Mouse (Mus musculus): Measurements from ENCODE around the gene Cdk12.
A peak's percentile ranks its signal among the peaks of the same experiment; 100 is the strongest.

Cdk12 gene

DNA sequence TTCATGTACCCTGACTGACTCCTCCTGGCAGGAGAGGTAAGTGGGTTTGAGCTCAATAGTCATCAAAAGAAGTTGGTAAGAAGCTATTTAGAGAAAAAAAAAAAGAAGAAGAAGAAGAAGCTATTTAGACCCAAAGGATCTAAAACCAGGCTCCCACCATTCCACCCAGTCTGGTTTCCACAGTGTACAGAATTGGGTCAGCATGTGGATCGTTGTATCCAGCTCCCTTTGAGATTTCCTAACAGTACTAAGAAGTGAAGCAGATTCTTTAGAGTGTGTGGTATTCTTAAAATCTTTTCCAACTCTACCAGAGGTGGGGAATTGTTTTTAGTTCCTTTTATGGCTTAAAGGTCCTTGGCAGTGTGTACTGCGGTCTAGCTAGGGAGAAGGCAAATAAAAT, 50.9 kb downstream of the Cdk12 start:
- DNase-seq (ENCODE audit: extremely low spot score, low spot score), result no peak

GRCm38 (mm10) chr11:98260706-98261479, 58.0 kb downstream of the Cdk12 start:
- no peak for DNase-seq (ENCODE audit: extremely low spot score, low spot score)

DNA sequence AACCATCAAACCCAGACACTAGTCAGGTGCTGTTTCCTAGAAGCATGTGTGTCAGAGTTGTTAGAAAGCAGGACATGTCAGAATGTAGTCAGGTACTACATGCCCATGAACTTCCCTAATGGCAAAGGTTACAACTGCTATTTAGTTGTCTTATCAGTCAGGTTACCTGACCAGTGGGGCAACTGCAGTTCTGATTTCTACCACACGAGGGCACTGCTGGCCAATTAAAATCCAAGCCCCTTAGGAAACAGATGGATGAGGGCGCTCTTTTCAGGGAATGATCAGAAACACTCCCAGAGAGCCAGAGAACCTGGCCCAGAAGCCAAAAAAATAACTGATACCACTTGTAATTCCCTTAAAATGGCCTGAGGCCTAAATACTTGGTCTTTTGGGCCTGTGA, 62.2 kb downstream of the Cdk12 start:
- peak; percentile 88 for DNase-seq (ENCODE audit: extremely low spot score, low spot score)

DNA sequence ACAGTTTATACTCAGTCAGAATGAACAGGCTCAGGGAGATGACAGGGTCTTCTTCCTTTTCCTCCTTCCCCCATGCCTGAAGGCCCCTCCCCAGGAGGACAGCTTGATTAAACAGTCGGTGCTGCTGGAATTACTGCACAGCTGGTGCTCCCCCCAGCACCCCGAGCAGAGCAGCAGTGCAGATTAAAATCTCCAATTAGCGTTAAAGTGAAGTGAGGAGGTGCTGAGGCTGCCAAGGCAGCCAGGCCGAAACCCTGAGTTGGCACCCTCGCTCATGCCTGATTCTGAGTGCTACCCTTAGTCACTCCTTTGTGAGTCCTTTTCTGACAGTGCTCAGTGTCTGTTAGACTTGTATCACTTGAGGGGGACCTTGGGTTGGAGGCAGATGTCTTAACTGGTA, 63.0 kb downstream of the Cdk12 start:
- DNase-seq (ENCODE audit: extremely low spot score, low spot score), result no peak

DNA sequence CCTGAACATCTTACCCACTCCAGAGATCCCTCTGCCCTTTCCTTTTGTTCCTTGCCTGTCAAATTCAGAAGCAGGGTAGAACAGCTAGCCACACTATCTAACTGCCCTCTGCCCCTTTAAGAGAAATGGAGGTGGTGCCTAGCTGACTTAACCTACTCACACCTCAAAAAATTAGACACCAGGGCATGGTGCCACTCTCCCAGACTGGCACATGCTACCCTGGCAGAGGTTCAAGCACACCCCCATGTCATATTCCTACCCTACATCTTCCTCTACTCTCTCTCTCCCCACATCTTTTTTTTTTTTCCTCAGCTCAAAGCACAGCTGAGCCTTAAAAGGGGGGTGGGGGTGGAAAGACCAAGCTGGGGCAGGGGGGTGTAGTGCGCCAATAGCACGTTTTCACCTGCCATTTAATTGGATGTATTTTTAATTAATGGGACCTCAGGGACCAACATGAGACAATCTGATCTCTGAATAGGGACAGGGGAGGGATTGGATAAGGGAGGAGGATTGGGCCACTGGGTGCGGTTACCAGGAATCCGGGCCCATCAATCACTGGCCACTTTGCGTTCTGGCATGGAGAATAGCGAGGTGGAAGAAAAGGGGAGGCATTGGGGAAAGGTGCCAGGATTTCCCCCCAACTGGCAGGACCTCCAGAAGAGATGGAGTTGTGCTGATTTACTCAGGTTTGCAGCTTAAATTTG, 64.0 kb downstream of the Cdk12 start:
- no peak for DNase-seq (ENCODE audit: extremely low spot score, low spot score)

DNA sequence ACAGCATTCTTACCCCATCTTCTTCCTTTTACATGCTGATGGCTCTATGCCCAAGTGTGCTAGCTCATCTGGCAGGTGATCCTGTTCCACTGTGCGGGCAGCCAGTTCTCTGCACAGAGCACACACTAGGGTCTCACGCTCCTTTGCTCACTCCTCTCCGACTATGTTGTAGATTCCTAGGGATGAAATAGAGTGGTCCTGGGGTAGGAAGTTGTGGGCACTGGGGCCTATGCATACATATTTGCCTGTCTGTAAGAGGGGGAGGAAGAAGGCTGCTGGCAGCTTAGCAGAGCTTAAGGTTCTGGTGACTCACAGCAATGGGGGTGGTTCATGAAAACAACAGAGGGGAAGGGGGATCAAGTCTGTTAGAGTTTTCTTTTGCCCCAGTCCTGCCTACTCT, 67.2 kb downstream of the Cdk12 start:
- no peak for DNase-seq (ENCODE audit: extremely low spot score, low spot score)

GRCm38 (mm10) chr11:98270466-98270865, 67.6 kb downstream of the Cdk12 start:
- DNase-seq (ENCODE audit: extremely low spot score, low spot score), result no peak

DNA sequence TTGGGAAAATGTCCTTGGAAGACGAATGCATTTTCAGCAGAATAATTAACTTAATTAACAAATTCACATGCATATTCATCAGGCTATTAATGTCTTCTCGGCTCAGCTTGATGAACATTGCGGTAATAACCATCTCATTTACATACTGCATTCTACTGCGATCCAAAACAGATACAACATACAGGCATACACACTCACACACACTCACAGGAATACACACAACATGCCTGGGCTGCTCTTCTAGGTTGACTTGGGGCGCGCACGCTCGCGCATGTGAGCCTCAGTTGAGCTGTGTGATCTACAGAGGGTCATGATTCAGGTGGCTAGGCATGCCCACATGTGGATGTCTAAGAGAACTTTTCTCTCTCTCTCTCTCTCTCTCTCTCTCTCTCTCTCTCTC, 80.9 kb downstream of the Cdk12 start:
- no peak for DNase-seq (ENCODE audit: extremely low spot score, low spot score)

DNA sequence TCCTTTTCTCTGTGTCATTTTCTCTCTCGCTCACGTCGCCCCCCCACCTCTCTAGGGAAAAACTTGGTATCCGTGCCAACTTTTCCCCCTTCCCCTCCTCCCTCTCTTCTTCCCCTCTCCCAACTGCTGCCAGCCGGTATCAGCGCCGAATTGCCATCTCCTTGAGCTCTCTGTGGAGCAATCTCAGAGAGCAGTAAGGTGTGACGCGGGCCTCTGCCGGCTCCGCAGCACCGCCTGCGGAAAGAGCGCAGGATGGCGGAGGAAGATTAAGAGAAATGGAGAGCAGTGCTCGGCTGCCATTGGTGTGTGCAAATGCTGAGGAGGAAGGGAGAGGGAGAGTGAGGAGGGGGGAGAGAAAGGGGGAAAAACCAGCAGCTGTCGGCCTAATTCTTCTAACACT, 81.4 kb downstream of the Cdk12 start:
- DNase-seq (ENCODE audit: extremely low spot score, low spot score), result no peak

DNA sequence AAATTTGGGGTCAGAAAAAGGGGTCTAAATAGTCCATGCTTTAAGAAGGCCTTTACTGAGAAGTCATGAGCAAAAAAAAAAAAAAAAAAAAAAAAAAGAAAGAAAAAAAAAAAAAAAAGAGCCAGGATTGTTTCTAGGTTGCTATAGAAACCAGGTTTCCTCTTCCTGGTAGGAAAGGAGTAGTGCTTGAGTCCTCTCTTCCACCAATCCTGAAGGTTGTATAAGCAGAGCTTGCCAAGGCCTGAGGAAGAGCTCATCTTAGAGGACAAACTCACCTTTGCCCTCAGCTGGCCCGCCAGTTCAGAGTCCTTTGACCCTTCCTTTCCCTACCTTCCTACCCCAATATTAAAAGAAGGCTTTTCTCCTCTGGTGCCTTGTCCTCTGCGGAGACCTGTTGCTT, 82.5 kb downstream of the Cdk12 start:
- DNase-seq (ENCODE audit: extremely low spot score, low spot score), result no peak

GRCm38 (mm10) chr11:98287531-98287930, 84.7 kb downstream of the Cdk12 start:
- no peak for DNase-seq (ENCODE audit: extremely low spot score, low spot score)

GRCm38 (mm10) chr11:98287961-98288360, 85.1 kb downstream of the Cdk12 start:
- no peak for DNase-seq (ENCODE audit: extremely low spot score, low spot score)

GRCm38 (mm10) chr11:98289873-98290272, 87.0 kb downstream of the Cdk12 start:
- no peak for DNase-seq (ENCODE audit: extremely low spot score, low spot score)

- DNase-seq (ENCODE audit: extremely low spot score, low spot score), result no peak
Measured at GRCm38 (mm10) chr11:98290906-98291305, 88.0 kb downstream of the Cdk12 start.

DNA sequence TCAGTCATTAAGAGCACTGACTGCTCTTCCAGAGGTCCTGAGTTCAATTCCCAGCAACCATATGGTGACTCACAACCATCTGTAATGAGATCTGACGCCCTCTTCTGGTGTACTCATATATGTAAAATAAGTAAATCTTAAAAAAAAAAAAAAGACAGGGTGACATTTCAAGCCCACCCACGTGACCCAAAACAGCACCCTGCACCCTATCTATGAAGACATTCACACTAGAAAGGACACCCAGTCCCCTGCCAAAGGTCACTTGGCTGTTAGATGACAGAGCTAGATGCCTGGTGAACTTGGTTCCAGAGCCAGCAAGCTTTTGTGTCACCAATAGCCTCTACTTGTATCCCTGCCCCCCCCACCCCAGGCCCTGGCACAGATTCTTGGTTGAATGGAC, 90.2 kb downstream of the Cdk12 start:
- DNase-seq (ENCODE audit: extremely low spot score, low spot score), result no peak

DNA sequence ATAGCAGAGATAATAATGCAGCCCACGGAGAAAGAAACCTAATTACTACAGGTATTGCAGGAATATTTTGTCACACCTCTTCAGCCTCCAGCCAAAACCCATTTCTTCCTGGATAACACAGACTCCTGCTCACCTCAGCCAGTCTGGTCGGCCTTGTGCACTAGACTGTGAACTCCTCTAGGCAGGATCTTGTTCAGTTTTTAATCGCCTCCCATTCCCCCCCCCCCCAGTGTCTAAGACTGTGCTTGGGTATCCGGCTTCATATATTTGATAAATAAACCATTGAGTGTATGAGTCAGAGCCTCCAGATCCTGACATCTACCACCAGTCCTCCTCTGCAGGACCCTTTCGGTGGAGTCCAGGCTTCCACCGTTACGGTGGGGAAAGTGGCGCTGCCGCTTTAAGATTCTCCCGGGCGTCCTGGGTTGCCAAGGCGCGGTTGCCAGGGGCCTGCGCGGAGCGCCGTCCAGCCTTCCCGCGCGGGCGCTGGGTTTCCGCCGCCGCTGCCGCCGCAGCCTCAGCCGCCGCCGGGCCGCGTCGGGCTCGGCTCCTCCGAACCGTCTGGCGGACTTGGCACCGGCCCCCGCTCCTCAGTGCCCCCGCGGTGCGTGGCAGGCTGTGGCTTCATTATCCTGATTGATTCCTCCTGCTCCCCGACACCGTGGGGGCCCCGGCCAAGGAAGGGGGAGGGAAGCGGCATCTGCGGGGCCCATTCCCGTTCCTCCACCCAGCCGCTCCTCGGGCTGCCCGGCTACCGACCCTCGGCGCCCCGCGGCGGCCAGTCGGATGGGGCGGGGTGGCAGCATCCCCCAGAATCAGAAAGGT, 91.5 kb downstream of the Cdk12 start:
- peak; percentile 82 for DNase-seq (ENCODE audit: extremely low spot score, low spot score)

DNA sequence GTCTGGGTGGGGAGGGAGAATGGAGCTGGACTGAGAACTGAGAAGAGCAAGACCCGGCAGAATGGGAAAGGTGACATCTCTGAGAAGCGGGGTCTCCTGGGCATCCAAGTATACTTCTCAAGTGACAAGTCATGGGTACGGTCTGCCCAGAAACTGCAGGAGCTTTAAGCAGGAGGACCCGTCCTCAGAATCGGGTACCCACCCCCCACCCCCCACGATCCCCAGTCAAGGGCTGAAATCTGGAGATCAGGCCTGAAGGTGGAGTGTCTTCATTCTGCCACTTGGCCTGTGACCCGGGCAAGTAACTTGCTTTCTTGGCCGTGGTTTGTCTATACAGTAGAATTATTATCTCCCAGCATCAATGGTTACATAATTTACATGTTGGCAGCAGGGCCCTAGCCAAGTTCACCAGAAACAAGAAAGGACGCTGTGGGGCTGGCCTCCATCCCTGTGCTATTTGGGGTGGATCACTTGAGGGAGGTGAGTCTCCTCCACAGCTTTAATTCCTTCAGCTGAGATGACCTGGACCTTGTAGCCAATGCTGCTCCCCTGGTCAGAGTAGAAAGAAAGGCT, 92.2 kb downstream of the Cdk12 start:
- no peak for DNase-seq (ENCODE audit: extremely low spot score, low spot score)

DNA sequence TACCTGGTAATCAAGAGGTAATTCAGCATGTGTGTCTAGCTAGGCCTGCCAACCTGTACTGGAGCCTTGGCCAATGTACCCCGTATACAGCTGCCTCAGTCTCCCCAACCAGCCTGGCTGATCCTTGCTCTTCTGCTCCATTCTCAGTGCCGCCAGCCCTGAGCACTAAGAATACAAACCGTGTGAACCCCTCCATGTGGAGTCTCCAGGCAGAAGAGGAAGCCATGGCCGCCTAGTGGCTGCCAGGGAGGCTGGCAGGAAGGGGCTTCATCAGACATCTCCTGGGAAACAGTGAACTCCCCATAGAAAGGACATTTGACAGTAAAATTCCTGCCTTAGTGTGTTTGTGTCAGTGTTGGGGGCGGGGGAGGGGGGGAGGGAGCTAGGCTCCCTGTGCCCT, 93.4 kb downstream of the Cdk12 start:
- peak; percentile 55 for DNase-seq (ENCODE audit: extremely low spot score, low spot score)

DNA sequence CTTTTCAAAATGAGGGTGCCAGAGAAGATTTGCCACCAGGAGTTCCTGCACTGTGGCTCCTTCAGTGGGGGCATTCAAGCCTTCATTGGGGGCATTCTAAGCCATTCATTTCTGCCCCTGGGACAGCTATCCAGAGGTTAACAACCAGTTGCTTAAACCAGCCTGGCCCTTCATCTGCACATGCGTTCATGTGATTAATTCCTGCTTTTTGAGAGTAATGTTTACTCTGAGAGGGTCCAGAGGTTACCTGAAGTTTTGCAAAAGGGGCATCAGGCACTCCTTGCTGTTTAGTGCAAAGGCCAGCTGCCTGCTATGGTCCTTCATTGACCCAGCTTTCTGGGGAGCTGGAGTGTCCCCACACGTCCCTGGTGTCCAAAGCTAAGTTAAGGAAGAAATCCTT, 94.1 kb downstream of the Cdk12 start:
- no peak for DNase-seq (ENCODE audit: extremely low spot score, low spot score)

DNA sequence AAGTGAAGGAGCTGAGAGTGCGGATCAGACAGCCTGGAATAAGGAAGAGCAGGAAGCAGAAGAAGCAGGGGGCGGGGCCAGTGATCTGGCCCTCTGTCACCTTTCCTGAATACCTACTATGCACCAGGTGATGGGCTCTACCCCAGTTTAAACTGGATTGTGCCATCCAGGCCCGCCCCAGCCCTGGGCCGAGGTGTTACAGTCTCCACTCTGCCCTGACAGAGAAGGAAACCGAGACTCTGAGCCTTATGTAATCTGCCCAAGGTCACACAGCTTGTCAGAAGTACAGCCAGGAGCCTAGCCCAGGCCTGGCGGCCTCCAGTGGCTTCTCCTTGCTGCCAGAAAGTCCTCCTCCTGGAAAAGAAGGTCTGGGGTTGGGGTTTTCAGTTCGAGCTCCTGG, 94.9 kb downstream of the Cdk12 start:
- DNase-seq (ENCODE audit: extremely low spot score, low spot score), result no peak

GRCm38 (mm10) chr11:98298484-98299205, 95.8 kb downstream of the Cdk12 start:
- DNase-seq (ENCODE audit: extremely low spot score, low spot score), result peak; percentile 31
